Mouse (Mus musculus): ENCODE results near the gene Dyrk3. TPM values are rescaled to one million over a fixed set of nuclear protein-coding genes. Genes with fewer than 3 reads are reported as not detected.

Gene Dyrk3
- 0.19 TPM for polyA plus RNA-seq (2017; shearing (Covaris generic))

DNA sequence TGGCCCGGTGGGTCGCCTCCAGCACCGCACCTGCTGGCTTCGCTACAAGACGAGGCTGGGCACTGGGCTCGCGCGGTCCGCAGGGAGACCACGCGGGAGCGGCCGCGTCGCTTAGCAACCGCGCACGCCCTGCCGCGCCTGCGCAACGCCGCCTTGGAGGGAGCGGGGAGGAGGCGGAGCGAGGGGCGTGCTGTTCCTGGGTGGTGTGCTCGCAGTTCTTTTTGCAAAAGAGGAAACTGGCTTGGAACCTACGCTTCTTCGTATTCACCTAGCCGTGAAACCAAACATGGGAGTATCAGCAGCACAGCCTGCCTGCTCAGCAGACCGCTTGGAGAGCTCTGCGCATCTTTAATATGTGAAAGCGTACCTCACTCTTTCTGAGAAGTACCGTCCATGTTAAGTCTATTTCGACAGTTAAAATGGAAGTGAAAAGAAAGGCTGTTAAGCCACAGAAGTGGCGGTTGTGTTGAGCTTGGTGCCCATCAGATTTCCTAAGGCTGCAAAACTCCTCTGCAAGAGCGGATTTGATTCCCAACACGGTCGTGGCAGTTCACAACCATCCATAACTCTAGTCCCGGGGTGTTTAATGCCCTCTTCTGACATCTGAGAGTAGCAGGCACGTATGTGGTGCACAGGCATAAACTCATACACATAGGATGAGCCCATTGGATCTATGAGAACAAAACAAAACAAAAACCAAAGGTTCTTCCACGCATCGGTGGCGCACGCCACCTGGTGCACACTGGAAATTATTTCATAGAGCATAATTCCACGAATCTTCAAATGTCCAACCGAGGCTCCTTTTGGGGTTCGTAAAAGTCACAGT lies at the start of gene Dyrk3:
Gene Dyrk3 (minus strand): TSS at position 150 of the 826 bp plus-strand sequence.

DNA sequence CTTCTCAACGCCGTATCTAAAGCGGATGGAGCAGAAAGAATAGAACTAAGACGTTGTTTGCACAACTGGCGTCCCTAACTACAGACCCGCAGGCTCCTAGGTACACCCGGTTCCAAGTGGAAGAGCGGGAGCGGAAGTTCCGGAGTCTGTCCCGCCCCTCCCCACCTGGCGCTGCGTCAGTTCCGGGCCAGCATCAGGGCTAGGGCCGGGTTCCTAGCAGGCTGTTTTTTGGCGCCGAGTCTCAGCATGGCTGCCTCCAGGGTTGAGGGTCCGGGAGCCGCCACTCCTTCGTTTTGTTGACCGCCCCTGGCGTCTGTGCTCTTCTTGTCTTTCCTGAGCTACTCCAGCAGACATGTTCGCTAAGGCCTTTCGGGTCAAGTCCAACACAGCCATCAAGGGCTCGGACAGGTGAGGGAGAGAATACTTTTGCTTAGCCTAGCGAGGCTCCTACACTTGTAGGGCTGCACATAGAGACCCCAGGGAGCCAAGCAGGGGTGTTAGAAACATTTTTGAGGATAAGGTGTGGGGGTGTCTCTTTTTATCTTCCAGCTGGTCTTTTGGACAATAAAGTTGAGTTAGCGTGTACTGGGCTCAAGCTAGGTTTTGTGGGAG lies 15.0 kb upstream of the Dyrk3 start, which contains the start of gene Eif2d:
Gene Eif2d (plus strand): TSS at position 164 of the 612 bp plus-strand sequence.

GRCm38 (mm10) chr1:131097700-131098094 lies 40.4 kb downstream of the Dyrk3 start, which contains the start of gene Mapkapk2:
Mapkapk2 (minus strand) TSS chr1:131097826.

Other genes with a start within 250 kb of the Dyrk3 start
- not detected for gene Il20, start 226.9 kb downstream of the Dyrk3 start, polyA plus RNA-seq (2017; shearing (Covaris generic))
- gene Il19, start 198.2 kb downstream of the Dyrk3 start, polyA plus RNA-seq (2017; shearing (Covaris generic)): not detected
- gene Il10, start 118.5 kb downstream of the Dyrk3 start, polyA plus RNA-seq (2017; shearing (Covaris generic)): 5.1 TPM
- gene Mapkapk2, start 40.5 kb downstream of the Dyrk3 start, polyA plus RNA-seq (2017; shearing (Covaris generic)): 142 TPM
- 63.6 TPM for gene Eif2d, start 14.8 kb upstream of the Dyrk3 start, polyA plus RNA-seq (2017; shearing (Covaris generic))
- 429 TPM for gene Rassf5, start 106.9 kb upstream of the Dyrk3 start, polyA plus RNA-seq (2017; shearing (Covaris generic))
- 210 TPM for gene Ikbke, start 141.3 kb upstream of the Dyrk3 start, polyA plus RNA-seq (2017; shearing (Covaris generic))

Measured in CD4-positive, CD25-positive, alpha-beta regulatory T cell (primary cell).